Comparison of ENCODE assay signal across 18 mouse cellular contexts in the genomic region with DNA sequence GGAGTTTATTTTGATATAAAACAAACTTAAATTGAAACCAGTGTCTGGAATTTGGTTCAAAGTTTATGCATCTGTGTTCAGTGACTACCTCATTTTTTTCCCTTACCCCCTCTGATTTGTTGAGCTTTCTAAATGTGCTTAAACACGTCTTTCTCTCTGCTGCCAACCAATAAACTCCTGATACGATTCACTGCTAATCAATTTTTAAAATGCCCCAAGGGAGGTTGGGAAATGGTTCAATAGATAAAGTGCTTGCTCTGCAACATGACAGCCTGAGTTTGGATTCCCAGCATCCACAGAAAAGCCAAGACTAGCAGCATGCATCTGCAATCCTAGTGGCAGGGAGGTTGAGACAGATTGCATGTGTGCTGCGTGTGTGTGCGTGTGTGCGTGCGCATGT.
"Had no signal": no experiment of that assay in that cellular context is flagged by ENCODE, and none has a peak within 500 bp of the region (broad histone marks: within the 10 kb centered on the region; RNA-seq: fewer than 3 reads in every experiment).

No protein-coding gene starts in this region.

- H3K27ac ChIP-seq: liver, embryonic 15.5 days; midbrain, embryonic 10.5 days; midbrain, embryonic 12.5 days; neural tube, embryonic 13.5 days; neural tube, embryonic 15.5 days had no signal

- DNase-seq: lung, adult 18-20 months; lung, embryonic 14.5 days; lung, postnatal 10 days; lung, postnatal 4 days; midbrain, embryonic 14.5 days; right cerebral cortex, adult 18-20 months; right cerebral cortex, postnatal 25 days; right cerebral cortex, postnatal 4 days; spleen, adult 18-20 months; thymus, adult 18-20 months; thymus, postnatal 25 days; thymus, postnatal 4 days had no signal

- H3K9me3 ChIP-seq: liver, embryonic 15.5 days; midbrain, embryonic 12.5 days; neural tube, embryonic 15.5 days had no signal

- H3K9ac ChIP-seq: liver, embryonic 15.5 days; lung, embryonic 14.5 days; midbrain, embryonic 12.5 days; neural tube, embryonic 13.5 days; neural tube, embryonic 15.5 days had no signal

- H3K27me3 ChIP-seq: liver, embryonic 15.5 days; midbrain, embryonic 12.5 days; neural tube, embryonic 13.5 days; neural tube, embryonic 15.5 days had no signal

- H3K4me2 ChIP-seq: liver, embryonic 15.5 days; lung, embryonic 14.5 days; midbrain, embryonic 12.5 days; neural tube, embryonic 13.5 days; neural tube, embryonic 15.5 days had no signal

- H3K36me3 ChIP-seq: liver, embryonic 15.5 days; midbrain, embryonic 12.5 days had no signal

- H3K4me1 ChIP-seq: liver, embryonic 15.5 days; midbrain, embryonic 10.5 days; midbrain, embryonic 12.5 days had no signal

- H3K4me3 ChIP-seq: liver, embryonic 15.5 days; midbrain, embryonic 10.5 days; midbrain, embryonic 12.5 days; myocyte; neural tube, embryonic 13.5 days; neural tube, embryonic 15.5 days had no signal
